Mouse (Mus musculus): ENCODE measurements at regions not wholly inside any gene's neighbourhood (a gene's known extent, or its start where the extent isn't known, plus 50 kb on each side); places are given as distances from the start of the nearest gene placed in this dataset.

DNA sequence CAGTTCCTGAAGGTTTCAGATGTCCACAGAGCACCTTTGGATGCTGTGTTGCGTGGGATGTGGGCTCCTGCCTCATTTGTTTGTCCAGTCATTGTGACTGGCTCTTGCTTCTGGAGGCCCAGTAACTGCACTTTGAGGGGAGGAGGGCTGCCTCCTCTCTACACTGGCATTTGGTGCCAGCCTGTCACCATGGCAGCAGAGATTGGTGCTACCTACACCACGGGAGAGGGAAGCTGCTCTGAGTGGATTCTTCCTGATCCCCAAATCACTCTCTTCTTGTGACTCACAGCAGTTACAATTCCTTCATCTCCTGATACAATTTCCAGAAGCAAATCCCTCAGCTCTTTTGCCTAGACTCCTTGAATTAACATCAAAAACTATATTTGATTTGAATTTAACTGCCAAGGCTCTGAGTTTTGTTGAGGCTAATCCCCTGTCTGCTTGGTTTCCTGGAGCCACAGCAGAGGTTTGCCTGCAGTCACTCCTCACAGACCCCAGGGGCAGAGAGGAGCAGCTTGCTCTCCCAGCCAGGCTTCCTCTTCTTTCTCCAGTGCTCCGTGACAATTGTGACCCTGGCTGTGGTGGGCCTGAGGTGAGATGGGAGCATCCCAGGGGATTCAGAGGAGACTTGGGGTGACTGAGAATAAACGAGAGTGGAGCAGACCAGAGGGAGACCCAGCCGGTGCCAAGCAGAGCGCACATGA lies 145.7 kb downstream of the Tpra1 start:
- Histone ChIP-seq H3K27me3 (ENCODE audit: control insufficient read depth, insufficient read depth, low read length) (no peaks in the 10 kb centered on the region), H3K36me3 (ENCODE audit: control insufficient read depth, insufficient read depth, low read length) (no peaks in the 10 kb centered on the region), H3K4me1 (ENCODE audit: control insufficient read depth, insufficient read depth, insufficient read length) (peaks cover 6% of the 10 kb centered on the region; the same call in 1 of the 2 replicates), H3K4me3 (ENCODE audit: extremely low read depth, insufficient read depth, insufficient read length) (no peak overlapping the region), H3K27ac (ENCODE audit: insufficient read depth, low read length) (no peak overlapping the region)
- TF ChIP-seq POLR2A (IDR thresholded peaks at IDR 0.05; ENCODE audit: low read depth, low read length) = no peak
- no peak for TF ChIP-seq CTCF (IDR thresholded peaks at IDR 0.05; ENCODE audit: extremely low read depth, insufficient read depth, insufficient read length, insufficient replicate concordance)
- 46% methylated on average over 6 of the region's 6 CpGs for WGBS
- no peak for DNase-seq (ENCODE audit: low read depth in 1 of 2, low spot score in 2 of 2)

DNA sequence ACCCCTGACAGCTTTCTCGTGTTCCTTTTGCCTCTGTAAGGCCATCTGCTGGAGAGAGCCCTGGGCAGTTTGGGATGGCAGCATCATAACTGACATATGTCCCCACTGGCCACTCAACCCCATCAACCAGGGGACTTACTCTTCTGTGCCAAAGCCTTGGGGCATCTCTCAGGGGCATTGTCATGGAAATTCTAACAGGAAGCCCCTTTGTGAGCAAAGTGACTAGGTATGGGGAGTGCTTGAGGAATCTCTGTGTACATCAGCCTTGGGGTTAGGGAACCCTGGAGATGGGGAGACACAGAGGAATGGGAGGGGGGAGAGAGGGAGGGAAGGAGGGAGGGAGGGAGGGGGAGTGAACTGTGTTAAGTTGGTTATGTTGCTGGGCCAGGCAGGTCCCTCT lies 147.2 kb downstream of the Tpra1 start:
- no peak for TF ChIP-seq POLR2A (IDR thresholded peaks at IDR 0.05; ENCODE audit: low read depth, low read length)
- TF ChIP-seq CTCF (IDR thresholded peaks at IDR 0.05; ENCODE audit: extremely low read depth, insufficient read depth, insufficient read length, insufficient replicate concordance) = no peak
- Histone ChIP-seq H3K27me3 (ENCODE audit: control insufficient read depth, insufficient read depth, low read length) (no peaks in the 10 kb centered on the region), H3K4me1 (ENCODE audit: control insufficient read depth, insufficient read depth, insufficient read length) (no peaks in the 10 kb centered on the region), H3K27ac (ENCODE audit: insufficient read depth, low read length) (no peak overlapping the region), H3K36me3 (ENCODE audit: control insufficient read depth, insufficient read depth, low read length) (no peaks in the 10 kb centered on the region), H3K4me3 (ENCODE audit: extremely low read depth, insufficient read depth, insufficient read length) (no peak overlapping the region)
- WGBS = 46% methylated on average over 1 of the region's 1 CpGs
- DNase-seq (ENCODE audit: low read depth in 1 of 2, low spot score in 2 of 2) = no peak

DNA sequence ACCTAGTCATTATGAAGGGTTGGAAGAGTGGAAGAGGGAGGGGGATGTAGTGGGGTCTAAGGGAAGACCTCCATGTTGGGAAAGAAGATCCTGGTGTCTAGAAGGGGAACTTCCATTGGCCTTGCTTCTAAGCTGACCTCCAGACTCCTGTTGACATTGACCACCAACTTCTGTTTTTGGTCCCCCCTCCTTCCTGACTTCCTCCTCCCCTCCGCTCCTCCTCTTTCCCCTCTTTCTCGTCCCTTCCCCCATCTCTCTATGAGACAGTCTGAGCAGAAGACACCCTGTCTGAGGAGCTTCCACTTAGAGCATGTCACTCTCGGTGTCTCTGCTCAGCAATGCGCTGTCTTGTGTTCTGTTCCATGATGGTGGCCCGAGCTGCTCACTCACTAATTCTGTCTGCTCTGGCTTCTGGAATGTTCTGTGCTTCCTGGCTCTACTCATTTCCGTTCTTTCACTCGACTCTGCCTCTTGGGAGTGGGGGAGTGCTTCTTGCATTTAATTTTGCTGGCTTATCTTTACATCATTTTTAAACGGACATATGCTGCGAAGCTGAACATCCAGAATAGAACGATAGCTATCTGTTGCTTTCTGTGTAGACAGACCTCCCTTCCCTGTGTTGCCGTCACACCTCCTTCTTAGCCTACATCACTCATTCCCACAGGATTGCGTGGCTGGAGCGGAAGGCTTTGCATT lies 148.7 kb downstream of the Tpra1 start:
- WGBS = 73% methylated on average over 13 of the region's 13 CpGs

DNA sequence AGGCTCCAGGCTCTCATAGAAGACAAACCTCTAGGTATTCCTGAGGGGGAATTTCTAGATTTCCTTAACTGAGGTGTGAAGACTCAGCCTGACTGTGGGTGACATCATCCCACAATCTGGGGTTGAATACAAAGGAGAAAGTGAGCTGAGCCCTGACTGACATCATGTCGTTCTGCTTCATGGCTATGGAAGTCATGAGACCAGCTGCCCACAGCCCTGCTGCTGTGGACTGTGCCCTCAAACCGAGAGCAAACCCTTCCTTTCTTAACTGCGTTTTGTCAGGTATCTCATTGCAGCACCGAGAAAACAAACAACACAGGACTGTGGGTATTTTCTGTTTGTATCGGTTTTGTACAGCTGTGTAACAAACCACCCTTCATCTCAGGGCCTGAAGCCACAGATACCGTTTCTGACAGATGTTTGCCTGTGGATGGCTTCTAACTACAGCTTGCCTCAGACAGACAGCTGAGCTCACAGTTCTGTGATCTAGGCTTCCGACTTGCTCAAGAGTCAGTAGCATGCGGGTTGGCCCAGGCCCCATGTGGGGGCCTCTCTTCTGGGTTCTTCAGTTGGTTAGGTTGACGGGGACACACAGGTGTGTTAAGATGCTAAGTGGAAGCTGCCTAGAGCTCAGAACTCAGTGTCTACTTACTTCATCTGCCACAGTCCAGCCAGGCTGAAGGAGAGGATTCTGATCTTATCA lies 150.9 kb downstream of the Tpra1 start:
- no peak overlapping the region for H3K27ac ChIP-seq (ENCODE audit: insufficient read depth, low read length)

More for the DNA sequence above, 148.7 kb downstream of the Tpra1 start:
- no peaks in the 10 kb centered on the region for H3K36me3 ChIP-seq (ENCODE audit: control insufficient read depth, insufficient read depth, low read length)
- H3K27ac ChIP-seq (ENCODE audit: insufficient read depth, low read length) = no peak overlapping the region
- DNase-seq (ENCODE audit: low read depth in 1 of 2, low spot score in 2 of 2) = no peak
- H3K27me3 ChIP-seq (ENCODE audit: control insufficient read depth, insufficient read depth, low read length) = no peaks in the 10 kb centered on the region
- no peaks in the 10 kb centered on the region for H3K4me1 ChIP-seq (ENCODE audit: control insufficient read depth, insufficient read depth, insufficient read length)
- no peak for TF ChIP-seq CTCF (IDR thresholded peaks at IDR 0.05; ENCODE audit: extremely low read depth, insufficient read depth, insufficient read length, insufficient replicate concordance)
- no peak for TF ChIP-seq POLR2A (IDR thresholded peaks at IDR 0.05; ENCODE audit: low read depth, low read length)
- H3K4me3 ChIP-seq (ENCODE audit: extremely low read depth, insufficient read depth, insufficient read length) = no peak overlapping the region

DNA sequence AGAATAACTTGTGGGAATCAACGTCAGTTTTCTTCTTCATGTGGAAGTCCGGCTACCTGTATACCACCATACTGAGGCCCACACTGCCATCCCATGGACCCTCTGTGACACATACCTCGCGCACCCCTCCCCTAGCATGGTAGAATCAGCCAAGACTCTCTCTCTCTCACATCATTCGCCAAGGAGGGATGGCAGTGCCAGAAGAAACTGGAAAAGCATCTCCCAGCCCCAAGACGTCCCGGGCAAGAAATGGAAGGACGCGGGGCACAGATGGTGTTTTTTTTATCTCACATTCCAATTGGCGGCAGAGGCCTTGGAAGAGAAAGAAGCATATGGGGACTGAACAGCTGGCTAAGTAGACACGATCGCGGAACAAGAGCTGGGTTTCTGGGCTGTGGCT lies 152.0 kb downstream of the Tpra1 start:
- Histone ChIP-seq H3K4me1 (ENCODE audit: control insufficient read depth, insufficient read depth, insufficient read length) (no peaks in the 10 kb centered on the region), H3K27me3 (ENCODE audit: control insufficient read depth, insufficient read depth, low read length) (no peaks in the 10 kb centered on the region), H3K36me3 (ENCODE audit: control insufficient read depth, insufficient read depth, low read length) (no peaks in the 10 kb centered on the region), H3K4me3 (ENCODE audit: extremely low read depth, insufficient read depth, insufficient read length) (no peak overlapping the region), H3K27ac (ENCODE audit: insufficient read depth, low read length) (no peak overlapping the region)
- no peak for DNase-seq (ENCODE audit: low read depth in 1 of 2, low spot score in 2 of 2)
- no peak for TF ChIP-seq POLR2A (IDR thresholded peaks at IDR 0.05; ENCODE audit: low read depth, low read length)
- TF ChIP-seq CTCF (IDR thresholded peaks at IDR 0.05; ENCODE audit: extremely low read depth, insufficient read depth, insufficient read length, insufficient replicate concordance) = no peak
- 92% methylated on average over 13 of the region's 13 CpGs for WGBS

More for the DNA sequence above, 150.9 kb downstream of the Tpra1 start:
- no peaks in the 10 kb centered on the region for H3K27me3 ChIP-seq (ENCODE audit: control insufficient read depth, insufficient read depth, low read length)
- 69% methylated on average over 9 of the region's 9 CpGs for WGBS
- DNase-seq (ENCODE audit: low read depth in 1 of 2, low spot score in 2 of 2) = no peak
- H3K36me3 ChIP-seq (ENCODE audit: control insufficient read depth, insufficient read depth, low read length) = no peaks in the 10 kb centered on the region
- H3K4me3 ChIP-seq (ENCODE audit: extremely low read depth, insufficient read depth, insufficient read length) = no peak overlapping the region
- no peaks in the 10 kb centered on the region for H3K4me1 ChIP-seq (ENCODE audit: control insufficient read depth, insufficient read depth, insufficient read length)
- TF ChIP-seq POLR2A (IDR thresholded peaks at IDR 0.05; ENCODE audit: low read depth, low read length) = no peak
- no peak for TF ChIP-seq CTCF (IDR thresholded peaks at IDR 0.05; ENCODE audit: extremely low read depth, insufficient read depth, insufficient read length, insufficient replicate concordance)

DNA sequence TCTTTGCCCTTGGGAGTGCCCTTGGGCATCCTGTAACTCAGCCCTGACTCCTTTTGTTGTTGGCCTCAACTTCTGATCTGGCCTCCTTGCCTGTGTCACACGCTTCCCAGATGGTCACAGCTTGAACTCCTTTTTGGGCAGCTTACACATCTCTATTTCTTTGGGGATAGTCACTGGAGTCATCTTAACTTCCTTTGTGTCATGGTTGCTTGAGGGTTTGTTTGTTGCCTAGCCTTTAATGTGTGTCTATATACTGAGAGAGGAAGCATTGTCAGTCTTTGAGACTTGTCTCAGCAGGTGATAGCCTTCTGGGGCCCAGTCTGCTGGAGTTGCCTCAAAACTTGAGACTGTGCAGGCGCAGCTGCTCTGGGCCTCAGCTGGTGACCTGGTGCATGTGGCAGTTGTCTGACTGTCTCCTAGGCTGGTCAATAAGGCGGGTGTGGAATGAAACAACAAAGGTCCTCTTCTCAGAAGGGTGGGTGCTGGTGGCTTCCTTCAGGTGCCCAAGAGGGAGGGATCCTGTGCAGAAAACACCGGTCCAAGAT lies 157.5 kb downstream of the Tpra1 start:
- no peak for DNase-seq (ENCODE audit: low read depth in 1 of 2, low spot score in 2 of 2)
- H3K27me3 ChIP-seq (ENCODE audit: control insufficient read depth, insufficient read depth, low read length) = no peaks in the 10 kb centered on the region
- 78% methylated on average over 4 of the region's 4 CpGs for WGBS
- no peaks in the 10 kb centered on the region for H3K4me1 ChIP-seq (ENCODE audit: control insufficient read depth, insufficient read depth, insufficient read length)
- no peaks in the 10 kb centered on the region for H3K36me3 ChIP-seq (ENCODE audit: control insufficient read depth, insufficient read depth, low read length)
- no peak overlapping the region for H3K4me3 ChIP-seq (ENCODE audit: extremely low read depth, insufficient read depth, insufficient read length)
- no peak for TF ChIP-seq CTCF (IDR thresholded peaks at IDR 0.05; ENCODE audit: extremely low read depth, insufficient read depth, insufficient read length, insufficient replicate concordance)
- TF ChIP-seq POLR2A (IDR thresholded peaks at IDR 0.05; ENCODE audit: low read depth, low read length) = no peak
- H3K27ac ChIP-seq (ENCODE audit: insufficient read depth, low read length) = no peak overlapping the region

Data from spleen, adult 2 months (tissue).